Mouse (Mus musculus): ENCODE measurements around the gene Wfs1.
A peak's percentile ranks its signal among the peaks of the same experiment; 100 is the strongest.

The Wfs1 gene

DNA sequence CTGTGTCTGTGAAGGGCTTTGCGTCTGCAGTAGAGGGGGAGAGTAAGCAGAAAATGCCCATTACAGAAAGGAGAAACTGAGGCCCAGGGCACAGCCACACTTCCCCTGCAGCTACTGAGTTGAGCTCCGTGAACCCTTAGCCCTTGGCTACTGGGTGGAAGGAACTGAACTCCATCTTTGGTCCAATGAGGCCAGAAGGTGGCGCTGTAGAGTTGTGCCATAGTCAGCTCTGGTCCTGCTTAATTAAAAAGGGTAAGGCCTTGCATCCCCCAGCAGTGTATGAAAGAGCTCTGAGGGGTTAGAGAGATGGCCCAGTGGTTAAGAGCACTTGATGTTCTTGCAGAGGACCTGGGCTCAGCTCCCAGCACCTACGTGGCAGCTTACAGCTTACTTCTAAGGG is 60.3 kb downstream of the Wfs1 start:
- DNase-seq (ENCODE audit: low spot score): peak; percentile 18

DNA sequence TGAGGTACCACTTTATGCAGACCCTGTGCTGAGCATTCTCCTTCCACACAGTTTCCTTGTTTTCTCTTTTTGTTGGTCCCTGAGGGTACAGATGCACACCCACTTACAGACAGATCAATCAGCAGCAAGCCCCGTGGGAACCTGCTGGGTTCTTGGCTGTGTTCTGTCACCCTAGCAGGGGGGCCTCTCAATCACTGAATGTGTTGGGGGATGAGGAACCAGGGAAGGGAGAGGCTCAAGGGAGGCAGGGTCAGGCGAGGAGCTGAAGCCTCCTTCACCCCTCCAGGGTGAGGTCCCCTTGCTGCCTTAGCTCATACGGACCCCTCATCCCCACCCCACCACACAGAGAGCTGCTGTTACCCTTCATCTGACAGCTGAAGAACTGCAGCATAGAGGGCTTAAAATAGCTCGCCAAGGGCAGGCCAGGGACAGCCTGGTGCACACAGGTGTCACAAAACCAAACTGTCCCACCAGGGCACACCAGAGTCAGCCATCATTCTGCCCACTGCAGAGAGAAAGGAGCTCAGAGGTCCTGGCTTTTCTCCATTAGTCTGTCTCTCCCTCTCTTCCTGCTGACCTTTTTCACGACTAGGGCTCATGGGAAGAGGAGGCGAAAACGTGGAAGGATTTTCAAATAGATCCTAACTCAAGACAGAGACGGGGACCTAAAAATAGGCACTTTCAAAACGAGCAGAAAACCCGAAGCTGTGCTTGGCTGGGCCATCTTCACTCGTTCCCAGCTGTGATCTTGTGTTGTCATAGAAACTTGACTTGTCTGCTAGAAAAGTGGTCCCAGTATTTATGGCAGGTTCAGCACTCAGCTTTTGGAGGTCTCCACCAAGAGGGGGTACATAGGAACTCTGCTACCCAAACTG is 64.9 kb downstream of the Wfs1 start:
- no peak for DNase-seq (ENCODE audit: low spot score)

DNA sequence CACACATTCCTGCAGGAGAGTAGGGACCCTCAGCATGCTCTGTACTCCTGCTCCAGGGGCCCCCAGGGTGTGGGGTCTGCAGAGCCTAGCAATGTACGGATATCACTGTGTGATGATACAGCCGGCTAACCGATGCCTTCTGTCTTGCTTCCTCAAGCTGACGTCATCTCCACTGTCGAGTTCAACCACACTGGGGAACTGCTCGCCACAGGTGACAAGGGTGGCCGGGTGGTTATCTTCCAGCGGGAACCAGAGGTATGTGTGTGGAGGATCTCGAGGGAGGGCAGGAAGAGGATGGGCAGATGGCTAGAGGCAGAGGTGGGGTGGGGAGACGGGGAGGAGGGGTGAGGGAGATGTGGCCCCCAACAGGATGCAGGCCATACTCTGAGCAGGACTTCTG is 66.2 kb downstream of the Wfs1 start:
- no peak for DNase-seq (ENCODE audit: low spot score)

DNA sequence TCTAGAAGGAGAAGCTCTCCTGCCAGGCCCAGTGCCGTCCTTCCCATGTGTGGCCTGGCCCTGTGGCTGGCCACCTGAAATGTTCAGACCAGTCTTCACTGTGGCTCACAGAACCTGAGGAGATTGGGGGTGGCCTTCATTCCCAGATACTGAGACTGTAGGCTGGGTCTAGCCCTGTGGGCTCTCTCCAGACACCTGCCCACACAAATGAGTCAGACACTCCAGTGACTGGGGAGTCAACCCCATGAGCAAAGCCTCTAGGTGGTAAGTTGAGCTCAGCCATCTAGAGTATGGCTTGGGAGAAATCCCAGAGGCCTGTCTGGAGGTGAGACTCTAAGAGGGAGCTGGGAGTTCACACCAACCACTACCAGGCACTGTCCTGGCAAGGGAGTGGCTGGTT is 67.1 kb downstream of the Wfs1 start:
- DNase-seq (ENCODE audit: low spot score): no peak

DNA sequence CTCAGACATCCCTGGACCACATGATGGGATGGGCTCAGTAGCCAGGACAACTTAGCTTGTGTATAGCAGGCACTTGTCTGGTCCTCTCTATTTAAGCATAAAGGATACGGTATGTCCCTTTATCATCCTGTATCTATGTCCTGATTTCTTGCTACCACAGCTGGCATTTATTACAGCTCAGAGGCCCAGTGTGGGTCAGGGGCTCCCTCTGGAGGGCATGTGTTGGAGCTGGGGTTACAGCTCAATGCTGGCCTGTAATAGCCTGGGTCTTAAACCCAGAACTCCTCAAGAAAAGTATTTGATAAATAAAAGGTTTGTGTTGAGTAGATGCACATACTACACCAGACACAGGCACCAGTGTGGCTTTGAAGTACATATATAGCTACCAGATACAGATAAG is 68.9 kb downstream of the Wfs1 start:
- no peak for DNase-seq (ENCODE audit: low spot score)

DNA sequence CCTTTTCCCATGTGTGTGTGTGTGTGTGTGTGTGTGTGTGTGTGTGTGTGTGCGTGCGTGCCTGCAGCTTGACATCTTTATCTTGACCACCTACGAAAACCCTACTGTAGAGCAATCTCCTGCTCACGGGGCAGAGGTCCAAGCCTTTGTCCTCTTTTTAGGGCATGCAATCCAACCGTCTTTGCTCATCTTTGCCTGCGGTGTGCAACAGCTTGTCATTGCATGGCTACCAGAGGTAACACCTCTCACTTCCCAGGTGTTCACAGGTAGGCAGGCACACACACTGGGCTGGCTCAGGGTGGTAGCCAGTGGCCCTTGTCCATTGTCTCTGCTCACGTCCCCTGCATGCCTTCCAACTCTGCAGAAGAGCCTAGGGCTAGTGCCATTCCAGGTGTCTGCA is 71.0 kb downstream of the Wfs1 start:
- no peak for DNase-seq (ENCODE audit: low spot score)

DNA sequence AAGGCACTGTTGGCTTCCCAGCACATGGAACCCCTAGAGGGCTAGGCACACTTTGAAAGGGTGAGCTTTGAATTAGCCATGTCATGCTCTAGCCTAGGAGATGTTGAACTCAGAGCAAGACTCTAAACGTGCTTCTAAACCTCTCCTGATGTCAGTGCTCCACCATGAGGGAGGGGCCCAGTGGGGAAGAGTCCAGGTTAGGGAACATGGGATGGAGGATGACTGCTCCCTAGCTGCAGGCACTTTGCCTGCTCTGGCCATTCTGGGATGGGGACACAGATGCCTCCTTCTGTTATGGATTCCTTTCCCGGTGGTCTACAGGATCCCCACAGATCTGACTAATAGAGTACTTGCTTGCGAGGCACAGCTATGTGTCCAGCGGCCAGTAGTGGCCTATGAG is 71.8 kb downstream of the Wfs1 start:
- DNase-seq (ENCODE audit: low spot score): no peak

DNA sequence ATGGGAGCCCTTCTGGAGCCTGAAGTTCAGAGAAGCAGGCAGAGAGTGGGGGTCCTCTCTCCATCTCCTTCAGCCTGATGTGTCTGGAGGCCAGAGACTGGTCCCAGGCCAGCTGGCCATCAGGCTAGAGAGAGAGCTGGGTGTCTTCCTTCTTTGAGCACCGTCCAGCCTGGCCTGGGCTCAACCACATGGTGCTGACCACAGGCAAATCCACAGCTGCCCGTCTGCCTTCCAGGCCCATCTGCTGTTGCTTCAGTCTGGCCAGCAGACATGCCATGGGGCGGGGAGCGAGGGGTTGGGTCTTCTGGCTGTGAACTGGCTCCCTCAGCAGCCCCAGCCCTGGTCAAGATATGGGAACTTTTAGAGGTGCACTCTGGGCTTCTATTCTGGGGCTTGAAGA is 72.4 kb downstream of the Wfs1 start:
- DNase-seq (ENCODE audit: low spot score): no peak
